Mouse (Mus musculus) ES-Bruce4 (cell line): Measurements from ENCODE around the gene Slc22a3.

Experiments
- CTCF ChIP-seq: IDR thresholded peaks from one replicate; pipeline ENCODE4 v1.8.1; 2011; ENCODE audit warnings: low read depth, low read length
- POLR2A ChIP-seq: IDR thresholded peaks from one replicate; pipeline ENCODE4 v1.8.1; 2011; ENCODE audit warnings: low read length; ENCODE audit not compliant: insufficient read depth

DNA sequence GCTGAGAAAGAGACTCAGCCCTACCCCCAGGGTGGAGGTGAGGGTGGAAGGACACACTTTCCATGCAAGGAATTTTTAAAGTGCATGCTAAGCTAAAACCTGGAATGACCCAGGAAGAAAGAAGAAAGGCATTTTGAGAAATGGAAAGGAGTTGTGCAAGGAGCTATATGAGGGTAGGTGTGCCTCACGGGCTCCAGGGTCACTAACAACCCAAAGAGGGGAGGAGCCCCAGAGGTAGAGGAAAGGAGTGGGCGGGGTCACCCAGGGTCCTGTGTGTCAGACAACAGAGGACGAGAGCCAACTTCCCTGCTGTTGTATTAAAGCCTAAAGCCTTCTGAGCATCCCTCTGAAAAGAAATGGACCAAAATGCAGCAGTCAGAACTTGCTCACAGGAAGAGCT lies 11.9 kb downstream of the Slc22a3 start:
- no peak for TF ChIP-seq CTCF
- no peak for TF ChIP-seq POLR2A
